8 mouse cellular contexts compared by ENCODE assay signal in genomic region chr11:114662746-114663362, GRCm38 (mm10). TPM values are rescaled to one million over a fixed set of nuclear protein-coding genes. Genes with fewer than 3 reads are reported as not detected.
DNase-seq lines count a peak whose midpoint lies in the region; ATAC-seq and TF ChIP-seq lines count a peak whose summit lies in the region.

No protein-coding gene starts in this region.

- H3K27ac ChIP-seq in midbrain, embryonic 10.5 days (replicated peaks) = no peak overlapping the region
- H3K27ac ChIP-seq in midbrain, embryonic 16.5 days (ENCODE audit: low read length) = no peak overlapping the region
- no peak overlapping the region for H3K27ac ChIP-seq in small intestine, adult 2 months (ENCODE audit: insufficient read depth, low read depth, low read length)

- H3K9ac ChIP-seq in midbrain, embryonic 16.5 days (ENCODE audit: low read depth, low read length) = no peak overlapping the region

- no peak overlapping the region for H3K4me3 ChIP-seq in midbrain, embryonic 10.5 days
- H3K4me3 ChIP-seq in midbrain, embryonic 16.5 days (ENCODE audit: low read depth, low read length) = no peak overlapping the region
- no peak overlapping the region for H3K4me3 ChIP-seq in lung, adult 2 months (replicated peaks; ENCODE audit: extremely low read depth, low read depth, low read length)
- no peak overlapping the region for H3K4me3 ChIP-seq in small intestine, adult 2 months (ENCODE audit: low read depth, low read length)

- H3K9me3 ChIP-seq in midbrain, embryonic 10.5 days (replicated peaks) = no peaks in the 10 kb centered on the region
- no peaks in the 10 kb centered on the region for H3K9me3 ChIP-seq in midbrain, embryonic 16.5 days (replicated peaks; ENCODE audit: control insufficient read depth, low read length, poor library complexity, severe bottlenecking)

- H3K4me2 ChIP-seq in midbrain, embryonic 16.5 days (ENCODE audit: low read length) = no peak overlapping the region

- DNase-seq in adrenal gland, adult 2 months = peak; percentile 61
- DNase-seq in adrenal gland, adult 18-20 months (ENCODE audit: low spot score in 2 of 2) = no peak
- DNase-seq in midbrain, embryonic 10.5 days (ENCODE audit: low spot score) = peak; percentile 57
- peak; percentile 69 for DNase-seq in cerebellum, adult 8-10 months
- peak; percentile 66 for DNase-seq in gastrocnemius, postnatal 10 days
- DNase-seq in lung, adult 2 months = peak; percentile 39

- 38% methylated on average over 6 of the region's 6 CpGs for WGBS in midbrain, embryonic 10.5 days
- WGBS in midbrain, embryonic 16.5 days = 34% methylated on average over 6 of the region's 6 CpGs
- 30% methylated on average over 6 of the region's 6 CpGs for WGBS in lung, adult 2 months
- WGBS in small intestine, adult 2 months = 43% methylated on average over 6 of the region's 6 CpGs

- no peaks in the 10 kb centered on the region for H3K36me3 ChIP-seq in midbrain, embryonic 10.5 days
- H3K36me3 ChIP-seq in midbrain, embryonic 16.5 days (ENCODE audit: control insufficient read depth, insufficient read depth, low read length) = no peaks in the 10 kb centered on the region
- no peaks in the 10 kb centered on the region for H3K36me3 ChIP-seq in small intestine, adult 2 months (ENCODE audit: control insufficient read depth, insufficient read depth, low read length)

- H3K27me3 ChIP-seq in midbrain, embryonic 10.5 days (ENCODE audit: low read depth, poor library complexity, severe bottlenecking) = peaks cover 10% of the 10 kb centered on the region
- H3K27me3 ChIP-seq in midbrain, embryonic 16.5 days (ENCODE audit: control insufficient read depth, insufficient read depth, low read depth, low read length) = no peaks in the 10 kb centered on the region; the same call in 1 of the 2 replicates
- no peaks in the 10 kb centered on the region for H3K27me3 ChIP-seq in small intestine, adult 2 months (ENCODE audit: control insufficient read depth, insufficient read depth, low read length)

- no peak for ATAC-seq in midbrain, embryonic 16.5 days

- peaks cover 6% of the 10 kb centered on the region; the same call in 1 of the 2 replicates for H3K4me1 ChIP-seq in midbrain, embryonic 10.5 days
- H3K4me1 ChIP-seq in midbrain, embryonic 16.5 days (ENCODE audit: control insufficient read depth, insufficient read depth, low read length) = no peaks in the 10 kb centered on the region
- H3K4me1 ChIP-seq in lung, adult 2 months (ENCODE audit: control insufficient read depth, insufficient read depth, low read length) = no peaks in the 10 kb centered on the region
- H3K4me1 ChIP-seq in small intestine, adult 2 months (ENCODE audit: control insufficient read depth, insufficient read depth, insufficient read length, low read length) = no peaks in the 10 kb centered on the region

- peak; percentile 82 for TF ChIP-seq CTCF in lung, adult 2 months (IDR thresholded peaks at IDR 0.05; ENCODE audit: insufficient read depth, low read length)
- TF ChIP-seq CTCF in small intestine, adult 2 months (IDR thresholded peaks at IDR 0.05; ENCODE audit: extremely low read depth, insufficient read length, insufficient replicate concordance, low read depth, low read length) = peak; percentile 78; the same call in 1 of the 2 replicates

- TF ChIP-seq POLR2A in lung, adult 2 months (IDR thresholded peaks at IDR 0.05; ENCODE audit: borderline replicate concordance, extremely low read depth, low read depth, low read length) = no peak
- TF ChIP-seq POLR2A in small intestine, adult 2 months (IDR thresholded peaks at IDR 0.05; ENCODE audit: low read depth, low read length) = no peak

RNA-seq across cellular contexts. Expression of gene Rpl38, which starts 5.5 kb away (rescaled TPM):
- total RNA-seq in adrenal gland, adult 2 months (2021) = 1,000 to 10,000 TPM; 1,183 to 1,186 TPM
- polyA plus RNA-seq in adrenal gland, adult 2 months (2012; rRNA removed) = 64.3 and 68.3 TPM in 2 replicates
- total RNA-seq in adrenal gland, adult 18-20 months (2021) = 1,000 to 10,000 TPM; 1,092 to 1,268 TPM
- 851 and 1,060 TPM in 2 replicates for polyA plus RNA-seq in midbrain, embryonic 10.5 days (2016; fragmentation: Nextera tagmentation; extraction: Ambion mirVana)
- 641 and 649 TPM in 2 replicates for polyA plus RNA-seq in midbrain, embryonic 16.5 days (2015; fragmentation: Nextera tagmentation; extraction: Ambion mirVana)
- 1,000 to 10,000 TPM in 1 of 2 experiments, 100 to 1,000 TPM in 1; 978 to 1,057 TPM for total RNA-seq in gastrocnemius, postnatal 10 days (2021)
- polyA plus RNA-seq in lung, adult 2 months (2012; rRNA removed) = 390 and 404 TPM in 2 replicates
- polyA plus RNA-seq in small intestine, adult 2 months (2012; rRNA removed) = 103 and 130 TPM in 2 replicates

RNA-seq across cellular contexts. Expression of gene Ttyh2, which starts 12.4 kb away (rescaled TPM):
- total RNA-seq in adrenal gland, adult 2 months (2021) = 100 to 1,000 TPM in 1 of 2 experiments, 10 to 100 TPM in 1; 70.3 to 115 TPM
- 135 and 182 TPM in 2 replicates for polyA plus RNA-seq in adrenal gland, adult 2 months (2012; rRNA removed)
- 10 to 100 TPM; 46.0 to 94.2 TPM for total RNA-seq in adrenal gland, adult 18-20 months (2021)
- polyA plus RNA-seq in midbrain, embryonic 10.5 days (2016; fragmentation: Nextera tagmentation; extraction: Ambion mirVana) = 9.6 and 12.6 TPM in 2 replicates
- 29.2 and 30.9 TPM in 2 replicates for polyA plus RNA-seq in midbrain, embryonic 16.5 days (2015; fragmentation: Nextera tagmentation; extraction: Ambion mirVana)
- total RNA-seq in gastrocnemius, postnatal 10 days (2021) = 10 to 100 TPM; 74.5 to 75.9 TPM
- polyA plus RNA-seq in lung, adult 2 months (2012; rRNA removed) = 19.0 and 20.8 TPM in 2 replicates
- polyA plus RNA-seq in small intestine, adult 2 months (2012; rRNA removed) = 63.4 and 130 TPM in 2 replicates

Comparison
In these comparisons a context has a peak if more than half of its experiments do, and no peak if none do; other contexts are left out.
1. DNase-seq: peak in adrenal gland, adult 2 months (single experiment), midbrain, embryonic 10.5 days (single experiment), cerebellum, adult 8-10 months (single experiment), gastrocnemius, postnatal 10 days (single experiment) and lung, adult 2 months (single experiment); none in adrenal gland, adult 18-20 months (0 of 2).